Mouse (Mus musculus): ENCODE measurements around the gene Aaed1. TPM values are rescaled to one million over a fixed set of nuclear protein-coding genes. Genes with fewer than 3 reads are reported as not detected.

Gene Aaed1
- polyA plus RNA-seq, 1 experiment from 2014 or later, result 29.9 TPM

DNA sequence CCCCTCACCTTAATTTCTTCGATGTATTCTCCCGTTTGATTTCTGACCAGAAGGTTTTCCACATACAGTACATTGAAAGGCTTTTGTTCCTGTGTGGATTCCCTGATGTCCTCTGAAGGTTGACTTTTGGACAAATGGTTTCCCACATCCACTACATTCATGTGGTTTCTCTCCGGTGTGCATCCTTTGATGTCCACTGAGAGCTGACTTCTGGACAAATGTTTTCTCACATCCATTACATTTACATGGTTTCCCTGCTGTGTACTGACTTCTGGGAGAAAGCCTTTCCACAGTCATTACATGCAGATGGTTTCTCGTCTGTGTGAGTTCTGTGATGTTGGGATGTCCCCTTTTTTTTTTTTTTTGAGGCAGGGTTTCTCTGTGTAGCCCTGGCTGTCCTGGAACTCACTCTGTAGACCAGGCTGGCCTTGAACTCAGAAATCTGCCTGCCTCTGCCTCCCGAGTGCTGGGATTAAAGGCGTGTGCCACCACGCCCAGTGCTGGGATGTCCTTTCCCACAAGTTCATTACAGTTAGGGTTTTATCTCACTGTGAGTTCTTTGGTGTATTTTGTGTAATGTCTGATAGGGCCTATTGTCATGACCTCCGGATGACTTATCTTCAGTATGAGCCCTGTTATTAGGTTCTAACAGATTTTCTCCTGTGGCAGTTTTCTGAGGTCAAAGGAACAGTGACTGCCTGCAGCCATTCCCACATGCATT is 10.2 kb upstream of the Aaed1 start:
- H3K36me3 ChIP-seq (ENCODE audit: control insufficient read depth, insufficient read depth), result no peaks in the 10 kb centered on the region
- no peaks in the 10 kb centered on the region for H3K27me3 ChIP-seq (replicated peaks; ENCODE audit: control insufficient read depth, insufficient read depth, low read length)
- no peaks in the 10 kb centered on the region for H3K9me3 ChIP-seq (ENCODE audit: control insufficient read depth)
- no peak overlapping the region for H3K27ac ChIP-seq (ENCODE audit: low read depth, low read length)
- no peak for ATAC-seq
- 80% methylated on average over 8 of the region's 8 CpGs for WGBS
- H3K9ac ChIP-seq (ENCODE audit: low read depth, low read length), result no peak overlapping the region
- H3K4me3 ChIP-seq (ENCODE audit: low read depth, low read length), result no peak overlapping the region
- no peak for TF ChIP-seq CTCF (IDR thresholded peaks at IDR 0.05; ENCODE audit: low read depth)
- H3K4me1 ChIP-seq (replicated peaks; ENCODE audit: control insufficient read depth, insufficient read depth, low read length), result no peaks in the 10 kb centered on the region
- H3K4me2 ChIP-seq (replicated peaks; ENCODE audit: low read depth), result no peak overlapping the region

DNA sequence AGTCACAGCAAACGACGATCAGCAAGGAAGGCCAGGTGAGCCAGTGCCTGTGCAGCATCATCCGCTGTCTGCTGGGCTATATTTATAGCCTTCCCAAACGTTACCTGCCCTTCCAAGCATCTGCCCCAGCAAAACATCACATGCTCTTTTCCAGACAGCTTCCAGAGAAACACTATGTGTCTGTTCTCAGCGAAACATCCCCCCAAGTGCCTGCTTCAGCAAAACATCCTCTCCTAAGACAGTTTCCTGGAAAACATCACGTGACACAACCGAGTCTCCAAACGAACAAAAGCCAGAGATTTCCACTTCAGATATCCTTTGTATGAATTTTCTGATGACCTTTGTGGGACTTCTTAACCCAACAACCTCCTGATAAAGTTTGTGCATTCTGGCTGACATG is 7.8 kb upstream of the Aaed1 start:
- no peak overlapping the region for H3K27ac ChIP-seq (ENCODE audit: low read depth, low read length)
- H3K9ac ChIP-seq (ENCODE audit: low read depth, low read length), result no peak overlapping the region
- 67% methylated on average over 8 of the region's 8 CpGs for WGBS
- TF ChIP-seq CTCF (IDR thresholded peaks at IDR 0.05; ENCODE audit: low read depth), result no peak
- H3K27me3 ChIP-seq (replicated peaks; ENCODE audit: control insufficient read depth, insufficient read depth, low read length), result no peaks in the 10 kb centered on the region
- H3K36me3 ChIP-seq (ENCODE audit: control insufficient read depth, insufficient read depth), result no peaks in the 10 kb centered on the region
- H3K9me3 ChIP-seq (ENCODE audit: control insufficient read depth), result no peaks in the 10 kb centered on the region
- no peaks in the 10 kb centered on the region for H3K4me1 ChIP-seq (replicated peaks; ENCODE audit: control insufficient read depth, insufficient read depth, low read length)
- no peak overlapping the region for H3K4me3 ChIP-seq (ENCODE audit: low read depth, low read length)
- no peak for ATAC-seq
- H3K4me2 ChIP-seq (replicated peaks; ENCODE audit: low read depth), result no peak overlapping the region

DNA sequence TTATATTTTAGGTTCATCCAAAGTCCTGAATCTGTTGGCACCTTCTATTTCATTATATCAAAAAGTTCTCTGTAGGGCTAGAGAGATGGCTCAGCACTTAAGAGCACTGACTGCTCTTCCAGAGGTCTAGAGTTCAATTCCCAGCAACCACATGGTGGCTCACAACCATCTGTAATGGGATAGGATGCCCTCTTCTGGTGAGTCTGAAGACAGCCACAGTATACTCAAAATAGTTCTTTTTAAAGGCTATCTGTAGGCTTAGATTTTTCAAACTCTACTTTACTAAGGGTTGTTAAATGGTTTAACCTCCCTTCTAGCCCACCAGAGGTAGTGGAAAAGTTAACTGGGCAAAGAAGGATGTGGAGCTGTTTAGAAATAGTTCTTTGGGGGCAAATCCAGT is 7.3 kb upstream of the Aaed1 start:
- no peak for ATAC-seq
- Histone ChIP-seq H3K27me3 (replicated peaks; ENCODE audit: control insufficient read depth, insufficient read depth, low read length) (no peaks in the 10 kb centered on the region), H3K4me3 (ENCODE audit: low read depth, low read length) (no peak overlapping the region), H3K4me2 (replicated peaks; ENCODE audit: low read depth) (no peak overlapping the region), H3K9ac (ENCODE audit: low read depth, low read length) (no peak overlapping the region), H3K4me1 (replicated peaks; ENCODE audit: control insufficient read depth, insufficient read depth, low read length) (no peaks in the 10 kb centered on the region), H3K27ac (ENCODE audit: low read depth, low read length) (no peak overlapping the region), H3K36me3 (ENCODE audit: control insufficient read depth, insufficient read depth) (no peaks in the 10 kb centered on the region), H3K9me3 (ENCODE audit: control insufficient read depth) (no peaks in the 10 kb centered on the region)
- TF ChIP-seq CTCF (IDR thresholded peaks at IDR 0.05; ENCODE audit: low read depth), result peak; percentile 20; the same call in 1 of the 2 replicates

DNA sequence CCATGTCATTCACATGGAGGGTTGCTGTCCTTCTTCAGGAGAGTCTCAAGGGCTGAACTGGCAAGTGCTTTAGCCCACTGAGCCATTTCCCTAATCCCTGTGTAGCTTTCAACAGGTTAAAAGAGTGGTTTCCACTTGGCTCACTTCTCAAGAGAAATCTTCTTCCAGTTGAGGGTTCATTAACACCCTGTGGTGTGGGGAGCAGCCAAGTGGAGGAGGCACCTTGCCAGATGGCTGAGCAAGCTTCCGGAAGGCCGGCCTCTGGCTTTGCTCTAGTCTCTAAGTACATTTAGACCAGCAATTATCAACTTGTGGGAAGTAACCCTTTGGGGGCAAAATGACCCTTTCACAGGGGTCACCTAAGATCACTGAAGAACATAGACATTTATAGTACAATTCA is 5.8 kb upstream of the Aaed1 start:
- TF ChIP-seq CTCF (IDR thresholded peaks at IDR 0.05; ENCODE audit: low read depth), result no peak
- H3K9ac ChIP-seq (ENCODE audit: low read depth, low read length), result no peak overlapping the region
- H3K4me1 ChIP-seq (replicated peaks; ENCODE audit: control insufficient read depth, insufficient read depth, low read length), result no peaks in the 10 kb centered on the region
- H3K36me3 ChIP-seq (ENCODE audit: control insufficient read depth, insufficient read depth), result no peaks in the 10 kb centered on the region
- ATAC-seq, result no peak
- H3K27ac ChIP-seq (ENCODE audit: low read depth, low read length), result no peak overlapping the region
- H3K9me3 ChIP-seq (ENCODE audit: control insufficient read depth), result no peaks in the 10 kb centered on the region
- no peak overlapping the region for H3K4me2 ChIP-seq (replicated peaks; ENCODE audit: low read depth)
- H3K4me3 ChIP-seq (ENCODE audit: low read depth, low read length), result no peak overlapping the region
- no peaks in the 10 kb centered on the region for H3K27me3 ChIP-seq (replicated peaks; ENCODE audit: control insufficient read depth, insufficient read depth, low read length)
- 60% methylated on average over 2 of the region's 2 CpGs for WGBS

DNA sequence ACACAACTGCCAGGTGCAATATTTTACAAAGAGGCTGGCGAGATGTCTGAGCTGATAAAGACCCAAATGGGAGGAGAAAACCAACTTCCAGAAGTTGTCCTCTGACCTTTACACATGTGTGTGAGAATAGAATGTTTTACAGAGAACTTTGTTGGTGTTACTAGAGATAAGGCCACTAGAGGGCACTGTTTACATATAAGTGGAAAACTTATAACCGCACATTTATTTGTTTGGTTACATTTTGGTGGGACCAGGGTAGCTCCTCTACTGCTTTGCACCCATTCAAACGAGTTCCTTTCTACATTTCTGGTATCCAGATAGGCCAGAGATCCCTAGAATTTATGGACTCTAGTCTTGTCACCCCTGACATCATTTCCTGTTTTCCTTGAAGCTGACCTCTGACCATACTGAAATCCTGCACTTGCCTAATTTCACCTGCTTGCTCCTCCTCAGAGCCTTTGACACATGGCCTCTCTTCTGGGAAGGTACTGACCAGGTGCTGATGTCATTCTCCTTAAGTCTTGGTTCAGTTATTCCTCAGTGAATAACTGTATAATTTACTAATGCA is 3.1 kb upstream of the Aaed1 start:
- no peak for ATAC-seq
- H3K4me2 ChIP-seq (replicated peaks; ENCODE audit: low read depth), result no peak overlapping the region
- TF ChIP-seq CTCF (IDR thresholded peaks at IDR 0.05; ENCODE audit: low read depth), result peak; percentile 81
- WGBS, result 3% methylated on average over 3 of the region's 3 CpGs
- H3K27ac ChIP-seq (ENCODE audit: low read depth, low read length), result no peak overlapping the region
- no peak overlapping the region for H3K4me3 ChIP-seq (ENCODE audit: low read depth, low read length)
- no peaks in the 10 kb centered on the region for H3K36me3 ChIP-seq (ENCODE audit: control insufficient read depth, insufficient read depth)
- H3K27me3 ChIP-seq (replicated peaks; ENCODE audit: control insufficient read depth, insufficient read depth, low read length), result no peaks in the 10 kb centered on the region
- no peaks in the 10 kb centered on the region for H3K9me3 ChIP-seq (ENCODE audit: control insufficient read depth)
- H3K9ac ChIP-seq (ENCODE audit: low read depth, low read length), result no peak overlapping the region
- H3K4me1 ChIP-seq (replicated peaks; ENCODE audit: control insufficient read depth, insufficient read depth, low read length), result no peaks in the 10 kb centered on the region

DNA sequence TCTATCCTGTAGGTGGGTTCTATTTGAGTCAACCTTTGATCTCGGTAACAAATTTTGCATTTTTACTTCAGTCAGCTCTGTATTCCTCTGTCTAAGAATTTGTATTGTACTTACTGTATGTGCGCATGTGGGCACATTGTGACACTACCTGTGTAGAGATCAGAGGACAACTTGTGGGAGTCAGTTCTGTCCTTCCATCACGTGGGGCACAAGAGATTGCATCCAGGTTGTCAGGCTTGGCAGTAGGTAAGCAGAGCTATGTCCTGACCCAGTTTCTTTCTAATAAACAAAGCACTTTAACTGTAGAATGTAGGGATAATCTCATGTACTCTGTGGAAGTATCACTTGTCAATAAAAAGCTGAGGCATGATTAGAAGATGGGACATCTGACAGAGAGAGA is 1.5 kb upstream of the Aaed1 start:
- H3K27me3 ChIP-seq (replicated peaks; ENCODE audit: control insufficient read depth, insufficient read depth, low read length), result no peaks in the 10 kb centered on the region
- no peak for ATAC-seq
- no peak overlapping the region for H3K4me3 ChIP-seq (ENCODE audit: low read depth, low read length)
- no peaks in the 10 kb centered on the region for H3K36me3 ChIP-seq (ENCODE audit: control insufficient read depth, insufficient read depth)
- no peak overlapping the region for H3K27ac ChIP-seq (ENCODE audit: low read depth, low read length)
- WGBS, result 77% methylated on average over 3 of the region's 3 CpGs
- no peak for TF ChIP-seq CTCF (IDR thresholded peaks at IDR 0.05; ENCODE audit: low read depth)
- H3K4me2 ChIP-seq (replicated peaks; ENCODE audit: low read depth), result no peak overlapping the region
- H3K4me1 ChIP-seq (replicated peaks; ENCODE audit: control insufficient read depth, insufficient read depth, low read length), result no peaks in the 10 kb centered on the region
- H3K9me3 ChIP-seq (ENCODE audit: control insufficient read depth), result no peaks in the 10 kb centered on the region
- no peak overlapping the region for H3K9ac ChIP-seq (ENCODE audit: low read depth, low read length)
